Mouse (Mus musculus) heart, adult 2 months (tissue): ENCODE data around the gene C2cd2.

Source experiments
- CTCF ChIP-seq: fragments of 200-600 bp; IDR thresholded peaks from 2 replicates; pipeline ENCODE4 v1.8.1; 2022; ENCODE audit warnings: antibody characterized with exemption, mild to moderate bottlenecking, moderate library complexity
- POLR2A ChIP-seq: fragments of 200-500 bp; IDR thresholded peaks from 2 replicates; pipeline ENCODE4 v1.6.1; 2011; ENCODE audit warnings: mild to moderate bottlenecking, low read depth, low read length, control low read depth; ENCODE audit not compliant: insufficient read depth

DNA sequence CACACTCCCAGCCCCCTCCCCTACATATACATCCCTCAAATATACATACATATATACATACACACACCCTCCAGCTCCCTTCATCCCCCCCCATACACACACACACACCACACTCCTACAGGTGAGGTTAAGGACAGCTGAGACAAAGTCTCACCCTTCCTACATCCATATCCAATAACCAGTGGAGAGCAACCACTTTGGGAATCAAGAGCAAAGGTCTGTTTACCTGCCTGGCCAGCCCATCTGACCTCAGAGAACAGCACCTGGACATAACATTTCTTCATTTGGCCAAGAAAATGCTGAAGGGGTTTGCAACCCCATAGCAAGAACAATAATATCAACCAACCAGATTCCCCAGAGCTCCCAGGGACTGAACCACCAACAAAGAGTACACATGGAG is 56.1 kb downstream of the C2cd2 start:
- TF ChIP-seq POLR2A, result no peak
- TF ChIP-seq CTCF, result no peak
